Mouse (Mus musculus) right cerebral cortex, postnatal 14 days (tissue): ENCODE measurements around the gene Zyx.

ENCODE experiments used
- DNase-seq: peaks from one replicate; pipeline ENCODE4 v3.0.0; 2022

Zyx gene

DNA sequence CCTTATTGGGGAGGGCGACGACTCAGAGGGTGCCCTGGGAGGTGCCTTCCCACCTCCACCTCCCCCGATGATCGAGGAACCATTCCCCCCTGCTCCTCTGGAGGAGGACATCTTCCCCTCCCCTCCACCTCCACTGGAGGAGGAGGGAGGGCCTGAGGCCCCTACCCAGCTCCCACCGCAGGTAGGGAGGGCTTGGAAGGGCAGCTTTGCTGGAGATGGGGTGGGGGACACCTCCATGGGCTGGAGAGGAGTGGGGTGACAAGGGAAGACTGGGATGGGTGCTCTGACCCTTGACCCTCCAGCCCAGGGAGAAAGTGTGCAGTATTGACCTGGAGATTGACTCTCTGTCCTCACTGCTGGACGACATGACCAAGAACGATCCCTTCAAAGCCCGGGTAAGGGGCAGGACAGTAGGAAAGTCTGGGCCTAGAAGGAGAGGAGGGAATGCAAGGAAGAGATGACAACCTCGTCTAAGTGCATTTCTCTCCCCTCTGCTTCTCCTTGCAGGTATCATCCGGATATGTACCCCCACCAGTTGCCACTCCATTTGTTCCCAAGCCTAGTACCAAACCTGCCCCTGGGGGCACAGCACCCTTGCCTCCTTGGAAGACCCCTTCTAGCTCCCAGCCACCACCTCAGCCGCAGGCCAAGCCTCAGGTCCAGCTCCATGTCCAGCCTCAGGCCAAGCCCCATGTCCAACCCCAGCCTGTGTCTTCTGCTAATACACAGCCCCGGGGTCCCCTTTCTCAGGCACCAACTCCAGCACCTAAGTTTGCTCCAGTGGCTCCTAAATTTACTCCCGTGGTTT is 1.7 kb downstream of the Zyx start:
- no peak for DNase-seq

DNA sequence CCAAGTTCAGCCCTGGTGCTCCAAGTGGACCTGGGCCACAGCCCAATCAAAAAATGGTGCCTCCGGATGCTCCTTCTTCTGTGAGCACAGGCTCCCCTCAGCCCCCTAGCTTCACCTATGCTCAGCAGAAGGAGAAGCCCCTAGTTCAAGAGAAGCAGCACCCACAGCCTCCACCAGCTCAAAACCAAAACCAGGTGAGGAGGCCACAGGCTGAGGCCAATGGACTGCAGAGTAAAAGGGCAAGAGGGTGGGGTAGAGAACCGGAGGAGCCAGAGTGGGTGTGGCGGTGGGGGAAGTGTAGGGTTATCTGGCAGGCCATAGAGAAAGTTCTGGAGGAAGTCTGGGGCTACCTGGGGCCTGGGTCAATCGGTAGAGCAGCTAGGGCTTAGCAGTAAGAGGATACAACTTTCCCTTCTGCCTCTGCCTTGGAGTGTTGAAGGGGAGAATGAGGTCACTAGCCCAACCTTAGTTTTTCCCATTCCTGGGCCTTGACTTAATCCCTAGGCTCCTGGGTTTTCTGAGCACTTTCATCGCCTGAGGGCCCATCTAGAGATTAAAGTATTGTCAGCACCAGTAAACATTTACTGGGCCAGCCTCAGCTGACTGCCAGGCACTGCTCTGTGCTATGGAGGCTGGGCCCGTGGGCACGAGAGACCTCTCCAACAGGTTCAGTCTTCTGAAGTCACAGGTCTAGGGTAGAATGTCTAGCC is 2.5 kb downstream of the Zyx start:
- DNase-seq = no peak

DNA sequence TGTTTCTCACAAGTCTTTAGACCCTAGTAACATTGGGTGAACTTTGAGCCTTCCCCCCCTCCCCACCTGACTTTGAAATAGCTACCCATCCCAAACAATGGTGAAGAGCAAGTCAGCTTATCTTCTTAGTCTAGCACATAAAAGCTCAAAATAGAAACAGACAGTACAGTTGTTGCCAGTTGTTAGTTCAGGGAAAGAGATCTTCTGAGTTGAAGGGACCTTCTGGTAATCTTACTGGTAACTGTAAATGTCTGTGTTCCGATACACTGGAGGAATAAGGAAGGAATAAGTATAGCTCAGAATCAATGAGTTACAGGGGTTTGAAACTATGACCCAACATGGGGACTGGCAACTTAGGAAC is 3.0 kb downstream of the Zyx start:
- DNase-seq = no peak

DNA sequence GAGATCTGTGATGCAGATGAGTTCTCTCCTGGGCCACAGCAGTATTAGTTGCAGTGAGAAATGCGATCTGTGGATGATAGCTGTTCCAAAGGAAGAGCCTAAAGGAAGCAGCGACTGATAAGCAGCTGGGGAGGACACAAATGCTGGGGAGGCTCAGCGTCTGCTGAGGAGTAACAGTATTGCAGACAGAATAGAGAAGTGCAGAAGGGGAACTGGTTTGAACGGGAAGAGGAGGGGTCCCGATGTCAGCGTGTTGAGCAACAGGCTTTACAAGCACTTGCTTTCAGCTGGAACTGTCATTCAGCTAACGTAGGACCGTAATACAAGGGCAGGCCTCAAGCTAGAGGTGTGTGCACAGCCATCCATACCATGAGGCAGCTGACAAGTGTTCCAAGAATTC is 3.8 kb downstream of the Zyx start:
- DNase-seq = no peak

DNA sequence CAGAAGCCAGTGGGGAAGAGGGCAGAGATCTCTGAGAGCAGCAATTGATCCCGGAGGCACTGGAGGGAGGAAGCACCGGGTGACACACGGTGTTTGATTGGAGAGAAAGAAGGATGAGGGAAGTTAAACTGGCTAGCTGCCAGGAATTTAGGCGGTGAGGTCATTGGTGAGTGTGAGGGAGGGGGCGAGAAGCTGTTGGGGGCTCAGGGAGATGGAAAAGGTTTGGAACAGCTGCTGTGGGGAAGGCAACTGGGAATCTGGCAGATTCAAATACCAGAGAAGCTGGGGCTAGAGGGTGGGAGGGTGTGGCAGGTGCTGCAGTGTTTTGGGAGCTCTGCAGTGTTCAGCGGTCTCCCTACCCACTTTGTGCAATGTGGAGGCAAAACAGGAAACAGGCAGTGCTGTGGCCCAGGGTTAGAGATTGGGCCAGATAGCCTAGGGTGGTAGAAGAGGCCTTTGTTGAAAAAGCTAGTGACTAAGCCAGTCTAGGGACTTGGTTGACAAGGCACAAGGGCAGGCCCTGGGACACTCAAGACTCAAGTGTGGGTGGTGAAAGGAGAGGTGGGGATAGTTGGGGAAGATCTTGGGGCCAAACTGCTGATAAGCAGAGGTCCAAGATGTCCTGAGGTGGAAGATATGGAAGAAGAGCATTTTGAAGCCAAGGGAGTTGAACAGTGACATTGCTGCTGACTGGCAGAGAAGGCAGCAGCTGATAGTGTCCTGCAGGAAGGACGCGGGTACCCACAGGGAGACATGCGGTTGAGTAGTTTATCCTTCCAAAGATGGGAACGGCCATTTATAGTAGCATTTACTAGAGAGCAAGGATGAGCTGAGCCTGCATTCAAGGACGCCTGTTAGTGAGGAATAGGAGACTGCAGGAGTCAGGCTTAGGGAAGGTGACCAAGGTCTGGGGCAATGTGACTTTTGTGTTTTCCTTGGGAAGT is 4.9 kb downstream of the Zyx start:
- peak; percentile 36 for DNase-seq

DNA sequence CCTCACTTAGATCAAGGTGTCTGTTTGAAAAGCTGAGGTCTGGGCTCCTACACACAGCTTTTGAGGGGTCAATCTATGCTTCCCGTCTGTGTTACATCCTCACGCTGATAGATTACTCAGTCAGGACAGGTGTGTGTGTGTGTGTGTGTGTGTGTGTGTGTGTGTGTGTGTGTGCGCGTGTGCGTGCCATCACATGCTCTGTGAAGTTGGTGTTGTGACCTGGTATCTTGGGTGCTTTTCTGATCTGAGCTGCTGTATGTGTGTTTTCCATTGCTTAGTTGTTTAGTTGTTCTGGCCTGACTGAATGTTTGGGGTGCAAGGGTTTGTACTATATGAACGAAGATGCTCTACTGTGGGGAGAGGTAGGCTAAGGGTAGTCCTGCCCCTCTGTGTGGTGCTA is 5.9 kb downstream of the Zyx start:
- DNase-seq = no peak

DNA sequence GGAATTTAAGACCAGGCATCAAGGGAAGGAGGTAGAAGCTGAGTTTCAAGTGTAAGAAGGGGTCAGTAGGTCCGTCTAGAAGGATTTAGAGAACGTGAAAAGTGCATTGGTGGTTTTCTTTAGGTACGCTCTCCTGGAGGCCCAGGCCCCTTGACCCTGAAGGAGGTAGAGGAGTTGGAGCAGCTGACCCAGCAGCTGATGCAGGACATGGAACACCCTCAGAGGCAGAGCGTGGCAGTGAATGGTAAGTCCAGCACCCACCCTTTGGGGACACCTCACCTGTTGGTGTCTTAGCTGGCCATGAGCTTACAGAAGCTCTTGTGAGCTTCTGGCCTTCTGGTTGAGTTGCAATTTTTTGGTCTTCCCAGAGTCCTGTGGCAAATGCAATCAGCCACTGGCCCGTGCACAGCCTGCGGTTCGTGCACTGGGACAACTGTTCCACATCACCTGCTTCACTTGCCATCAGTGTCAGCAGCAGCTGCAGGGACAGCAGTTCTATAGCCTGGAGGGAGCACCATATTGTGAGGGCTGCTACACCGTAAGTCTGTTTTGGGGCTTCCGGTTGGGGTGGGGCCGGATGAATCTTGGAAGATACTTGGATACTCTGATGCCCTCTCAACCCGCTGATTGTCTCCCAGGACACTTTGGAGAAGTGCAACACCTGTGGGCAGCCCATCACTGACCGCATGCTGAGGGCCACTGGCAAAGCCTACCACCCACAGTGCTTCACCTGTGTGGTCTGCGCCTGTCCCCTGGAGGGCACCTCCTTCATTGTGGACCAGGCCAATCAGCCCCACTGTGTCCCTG is 6.6 kb downstream of the Zyx start:
- DNase-seq = no peak

DNA sequence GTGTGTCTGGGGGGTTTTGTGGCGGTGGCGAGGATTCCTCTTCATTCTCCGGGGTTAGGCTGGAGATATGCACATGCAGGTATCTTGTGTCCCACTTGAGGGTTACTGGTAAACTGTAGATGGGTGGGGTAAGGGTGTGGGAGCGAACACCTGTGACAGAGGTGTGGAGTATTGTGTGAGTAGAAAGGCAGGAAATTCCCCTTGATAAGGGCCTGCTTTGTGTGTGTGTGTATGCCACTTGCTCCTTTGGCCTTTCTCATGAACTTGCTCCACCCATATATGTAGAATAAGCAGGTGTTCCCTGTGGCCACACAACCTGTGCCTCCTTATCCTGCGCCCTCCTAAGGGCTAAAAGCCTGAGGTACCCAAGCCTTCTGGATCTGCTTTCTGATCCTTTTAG is 7.5 kb downstream of the Zyx start:
- DNase-seq = no peak

DNA sequence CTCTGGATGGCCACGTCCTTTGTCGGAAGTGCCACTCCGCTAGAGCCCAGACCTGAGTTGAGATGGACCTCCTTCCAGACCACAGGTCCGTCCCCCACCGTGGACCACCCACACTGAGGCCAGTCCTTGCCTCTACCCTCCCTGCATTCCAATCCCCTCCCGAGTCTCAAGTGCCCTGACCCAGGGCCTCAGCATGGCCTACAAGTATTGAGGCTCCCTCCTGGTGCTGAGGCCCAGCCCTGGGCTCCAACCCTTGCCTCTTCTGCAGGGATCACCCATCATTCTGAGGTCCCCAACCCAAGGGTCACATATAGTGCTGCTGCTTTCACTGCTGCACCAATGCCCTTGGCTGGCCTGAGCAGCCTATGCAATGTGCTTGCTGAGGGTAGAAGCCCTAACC is 8.5 kb downstream of the Zyx start:
- no peak for DNase-seq

DNA sequence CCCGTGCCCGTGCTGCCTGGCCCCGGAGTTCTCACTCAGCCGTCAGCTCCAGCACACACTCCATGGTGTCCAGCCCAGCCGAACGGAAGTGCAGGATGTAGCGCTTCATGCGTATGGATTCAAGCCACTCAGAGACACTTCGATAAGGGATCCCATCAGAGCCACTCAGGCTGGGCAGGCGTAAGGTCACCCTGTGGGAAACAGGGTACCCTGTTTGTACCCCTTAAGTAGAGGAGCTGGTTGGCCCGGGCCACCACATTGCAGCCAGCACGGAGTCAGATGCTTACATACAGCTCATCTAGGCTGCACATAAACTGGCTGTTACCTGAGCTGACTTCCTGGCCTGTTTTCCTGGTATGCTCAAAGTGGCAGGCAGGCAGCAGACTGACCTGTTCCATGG is 9.5 kb downstream of the Zyx start:
- DNase-seq = no peak

DNA sequence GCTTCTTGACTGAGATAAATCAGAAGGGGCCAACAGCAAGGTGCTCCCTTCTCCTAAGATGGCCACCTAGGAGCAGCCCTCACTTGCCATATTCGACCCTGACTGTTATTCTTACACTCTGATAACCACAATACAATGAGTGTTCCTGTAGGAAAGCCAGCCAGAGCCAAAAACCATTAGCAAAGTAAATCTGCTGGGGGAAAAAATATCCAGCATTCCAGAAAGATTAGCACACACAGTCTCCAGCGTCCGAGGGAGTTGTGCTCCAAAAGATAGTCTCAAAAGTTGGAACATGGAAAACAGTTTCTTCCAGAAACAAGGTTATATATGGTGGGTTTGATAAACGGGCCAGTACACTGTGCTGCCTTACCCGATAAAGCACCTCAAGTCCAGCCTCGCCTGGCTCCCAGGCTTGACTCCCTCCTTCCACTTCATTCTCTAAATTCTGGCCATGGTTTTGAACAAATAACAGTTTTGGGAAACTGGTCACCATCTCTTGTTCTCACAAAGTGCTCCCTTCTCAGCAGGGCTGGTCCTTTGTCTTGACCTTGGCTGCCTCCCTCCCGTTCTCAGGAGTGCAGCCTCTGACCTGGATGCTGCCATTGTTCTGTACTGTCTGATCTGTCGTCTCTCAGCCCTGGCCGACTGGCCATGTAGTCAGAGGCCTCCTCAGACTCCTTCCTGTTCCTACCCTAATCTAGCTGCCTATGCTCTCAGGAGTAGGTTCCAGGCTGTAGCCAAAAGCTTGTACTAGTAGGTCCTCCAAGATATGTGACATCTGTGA is 10.1 kb downstream of the Zyx start:
- DNase-seq = no peak

DNA sequence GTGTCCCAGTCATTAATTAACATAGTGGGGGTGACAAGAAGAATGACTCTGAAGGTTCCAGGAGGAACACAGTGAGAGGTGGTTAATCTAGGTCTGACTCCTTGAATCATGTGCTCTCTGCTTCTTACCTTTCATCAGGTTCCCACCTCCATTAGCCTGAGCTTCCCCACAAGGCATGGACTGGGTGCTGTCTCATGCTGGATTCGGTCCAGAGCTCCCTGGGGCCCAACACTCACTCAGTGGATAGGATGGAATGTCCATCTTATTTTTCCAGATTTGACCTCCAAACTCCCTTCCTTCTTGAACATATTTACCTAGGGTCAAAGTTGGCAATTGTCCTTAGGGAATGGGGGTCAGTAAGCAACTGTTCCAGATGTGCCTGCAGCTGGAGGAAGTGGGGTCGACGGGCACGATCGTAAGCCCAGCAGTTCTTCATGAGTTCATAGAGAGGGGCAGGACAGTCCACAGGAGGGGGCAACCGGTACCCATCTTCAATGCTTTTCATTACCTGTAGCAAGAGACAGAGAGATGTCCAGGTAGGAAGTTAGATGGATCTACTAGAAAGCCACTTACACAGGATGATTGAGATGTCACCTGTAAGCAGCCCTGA is 10.9 kb downstream of the Zyx start:
- DNase-seq = no peak

DNA sequence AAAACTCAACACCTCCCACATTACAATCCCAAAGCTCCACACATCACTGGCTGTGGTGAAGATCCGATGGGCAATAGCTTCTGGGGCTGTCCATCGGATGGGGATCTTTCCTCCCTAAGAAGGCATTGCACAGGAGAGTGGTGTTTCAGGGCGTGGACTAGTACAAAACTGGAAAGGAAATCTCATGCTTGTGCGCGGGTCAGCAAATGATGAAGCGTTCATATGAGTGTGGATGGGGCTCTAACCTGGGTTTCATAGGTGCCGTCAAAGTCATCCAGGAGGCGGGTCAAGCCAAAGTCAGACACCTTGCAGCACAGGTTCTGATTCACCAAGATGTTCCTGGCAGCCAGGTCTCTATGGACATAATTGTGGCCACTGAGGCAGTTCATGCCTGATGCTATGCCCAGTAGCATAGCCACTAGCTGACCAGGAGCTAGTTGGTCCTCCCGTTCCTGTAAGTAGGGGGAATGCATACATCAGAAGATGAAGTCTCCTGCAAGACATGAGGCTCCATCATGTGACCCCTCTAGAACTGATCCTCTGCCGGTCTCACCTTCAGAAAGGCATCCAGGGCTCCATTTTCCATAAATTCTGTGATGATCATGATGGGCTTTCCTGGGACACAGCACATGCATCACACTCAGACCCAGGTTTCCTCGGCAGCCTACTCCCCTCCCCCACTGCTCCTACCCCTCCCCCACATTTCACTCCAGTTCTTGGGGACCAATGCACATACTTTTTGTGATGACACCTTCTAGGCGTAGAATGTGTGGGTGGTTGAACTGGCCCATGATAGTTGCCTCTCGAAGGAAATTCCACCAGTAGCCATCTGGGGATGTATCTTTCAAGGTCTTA is 11.8 kb downstream of the Zyx start:
- no peak for DNase-seq

DNA sequence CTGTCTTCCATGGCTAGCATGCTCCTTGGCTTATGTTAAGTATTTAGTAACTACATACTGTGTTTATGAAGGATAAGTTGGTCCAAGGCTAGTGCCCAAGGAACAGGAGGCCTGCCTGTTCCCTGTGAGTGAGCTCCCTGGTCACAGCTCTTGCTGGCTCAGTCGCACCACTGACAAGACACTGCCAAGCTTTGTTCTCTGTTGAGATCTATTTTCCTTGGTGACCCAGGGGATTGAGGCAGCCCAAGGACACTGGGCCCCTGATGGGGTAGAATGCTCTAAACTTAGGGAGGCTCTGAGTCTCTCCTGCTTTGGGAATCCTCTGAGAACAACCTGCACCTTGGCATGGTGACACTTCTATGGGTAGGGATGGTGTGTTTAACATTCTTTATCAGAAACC is 12.6 kb downstream of the Zyx start:
- DNase-seq = no peak

DNA sequence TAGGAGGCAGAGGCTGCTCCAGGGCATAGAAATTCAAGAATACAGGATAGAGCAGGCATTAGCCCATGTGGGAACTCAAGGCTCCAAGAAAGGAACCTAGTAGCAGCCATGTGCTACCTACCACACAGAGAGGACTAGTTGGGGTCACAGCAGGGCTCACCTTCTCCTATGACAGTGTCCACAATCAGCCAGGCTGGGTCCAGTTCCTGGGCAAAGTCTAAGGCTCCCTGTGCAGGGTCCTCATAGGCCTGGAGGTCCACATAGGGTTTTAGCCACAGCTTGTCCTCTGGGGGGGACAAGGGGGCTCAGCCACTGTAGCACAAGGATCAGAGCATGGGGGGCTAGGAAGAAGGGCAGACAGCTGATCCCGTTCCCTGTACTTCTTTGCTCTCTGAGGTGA is 13.1 kb downstream of the Zyx start:
- DNase-seq = no peak

DNA sequence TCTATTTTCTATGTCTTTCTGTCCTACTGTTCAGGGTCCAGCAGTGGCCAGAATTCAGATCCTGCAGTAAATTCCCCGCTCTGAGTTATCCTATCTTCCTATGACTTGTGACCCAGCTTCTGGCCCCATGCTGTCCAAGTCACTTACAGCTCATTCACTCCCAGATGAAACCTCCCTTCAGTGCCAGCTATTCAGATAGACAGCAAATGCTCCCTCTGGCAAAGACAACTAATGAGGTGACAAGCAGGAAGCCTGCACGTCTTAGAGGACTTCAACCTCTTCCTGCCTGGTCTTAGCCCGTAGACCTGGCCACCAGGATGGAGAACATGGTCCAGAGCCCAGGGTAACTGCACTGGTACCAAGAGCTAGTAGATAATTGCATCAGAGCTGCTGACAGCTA is 13.5 kb downstream of the Zyx start:
- no peak for DNase-seq

DNA sequence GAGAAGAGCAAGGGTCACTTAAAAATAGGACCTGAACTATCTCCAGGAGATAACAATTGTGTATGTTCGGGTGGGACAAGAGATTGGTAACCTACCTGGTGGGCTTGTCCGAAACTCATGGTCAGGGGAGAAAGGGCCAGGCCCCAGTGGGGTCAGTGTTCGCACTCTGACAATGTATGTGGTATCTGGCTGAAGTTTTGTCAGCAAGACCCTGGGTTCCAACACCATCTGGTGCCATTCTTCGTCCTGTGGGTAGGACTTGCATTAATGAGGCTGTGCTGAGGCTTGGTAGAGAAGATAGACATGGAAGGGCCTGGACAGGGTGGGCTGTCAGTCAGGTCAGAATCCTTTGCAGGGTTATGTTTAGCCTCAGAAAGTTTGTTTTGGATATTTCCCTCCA is 14.6 kb downstream of the Zyx start:
- DNase-seq = no peak

DNA sequence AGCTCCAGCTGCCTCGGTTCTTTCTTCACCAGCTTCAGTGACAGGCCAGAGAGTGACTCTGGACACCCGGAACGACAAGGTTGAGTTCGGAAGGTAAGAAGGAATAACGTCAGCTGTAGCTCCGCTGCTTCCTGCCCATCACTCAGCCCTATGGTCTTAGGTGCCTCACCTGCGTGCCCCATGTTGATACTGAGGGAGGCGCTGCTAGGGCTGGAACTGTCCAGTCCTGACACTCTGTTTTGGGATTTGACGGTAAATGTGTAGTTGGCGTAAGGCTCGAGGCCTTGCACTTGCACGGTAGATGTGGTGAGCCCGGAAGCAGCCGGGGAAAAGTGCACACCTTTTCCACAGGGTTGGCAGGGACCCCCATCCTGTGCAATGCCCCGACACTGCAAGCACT is 15.2 kb downstream of the Zyx start:
- no peak for DNase-seq

DNA sequence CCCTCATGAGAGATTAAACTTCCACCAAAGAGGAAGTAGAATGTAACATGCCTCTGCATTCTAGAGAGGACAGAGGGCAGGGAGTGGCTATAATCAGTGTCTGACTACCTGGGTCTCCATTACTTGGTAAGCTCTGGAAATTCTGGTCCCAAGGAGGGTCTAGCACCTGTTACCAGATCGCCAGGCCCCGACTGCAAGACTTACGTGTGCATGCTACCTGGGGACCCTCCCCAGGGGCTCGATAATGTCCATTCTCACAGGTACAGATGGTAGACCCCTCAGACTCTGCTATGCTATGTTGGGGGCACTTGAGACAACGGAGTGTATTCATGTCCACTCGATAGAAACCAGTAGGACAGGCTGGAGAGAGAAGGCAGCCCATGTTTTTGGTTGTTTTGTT is 15.8 kb downstream of the Zyx start:
- no peak for DNase-seq

DNA sequence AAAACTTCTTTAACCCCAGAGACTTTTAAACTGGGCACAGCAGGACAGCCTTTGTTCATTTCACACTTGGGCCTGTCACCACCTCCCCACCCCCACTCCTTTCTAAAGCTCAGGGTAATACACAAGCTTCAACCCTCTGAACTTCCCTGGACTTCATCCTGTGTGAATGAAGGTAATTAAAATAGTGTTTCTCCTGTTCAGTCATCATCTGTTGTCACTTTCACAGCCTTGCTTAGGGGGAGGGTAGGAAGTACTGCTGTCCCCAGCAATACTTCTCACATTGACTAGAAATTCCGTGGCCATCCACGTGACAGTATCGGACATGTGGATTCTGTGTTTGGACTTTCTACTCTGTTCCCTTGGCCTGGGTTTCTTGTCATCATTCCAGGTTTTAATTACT is 20.4 kb downstream of the Zyx start:
- no peak for DNase-seq
